Mouse (Mus musculus) liver, adult (tissue): Measurements from ENCODE around the gene Akap13.
A peak's percentile ranks its signal among the peaks of the same experiment; 100 is the strongest.

ENCODE experiments used
- GATA4 ChIP-seq: IDR thresholded peaks from 2 replicates; pipeline ENCODE4 v1.6.1; 2014; ENCODE audit warnings: mild to moderate bottlenecking, low read length; ENCODE audit not compliant: insufficient replicate concordance

Gene Akap13

GRCm38 (mm10) chr7:75524789-75525569 lies 69.6 kb downstream of the Akap13 start:
- TF ChIP-seq GATA4 = no peak

GRCm38 (mm10) chr7:75525716-75526401 lies 70.5 kb downstream of the Akap13 start:
- no peak for TF ChIP-seq GATA4

- no peak for TF ChIP-seq GATA4
These were observed 73.4 kb downstream of the Akap13 start for GRCm38 (mm10) chr7:75528751-75529150.

GRCm38 (mm10) chr7:75529857-75530437 lies 74.6 kb downstream of the Akap13 start:
- TF ChIP-seq GATA4 = no peak

- no peak for TF ChIP-seq GATA4
These were observed 75.3 kb downstream of the Akap13 start for GRCm38 (mm10) chr7:75530642-75531041.

GRCm38 (mm10) chr7:75533079-75533478 lies 77.7 kb downstream of the Akap13 start:
- TF ChIP-seq GATA4 = no peak

GRCm38 (mm10) chr7:75536298-75536697 lies 81.0 kb downstream of the Akap13 start:
- no peak for TF ChIP-seq GATA4

- TF ChIP-seq GATA4 = no peak
These were observed 82.2 kb downstream of the Akap13 start for GRCm38 (mm10) chr7:75537567-75537966.

- TF ChIP-seq GATA4 = no peak
These were observed 83.2 kb downstream of the Akap13 start for GRCm38 (mm10) chr7:75538513-75538912.

- TF ChIP-seq GATA4 = no peak
These were observed 83.8 kb downstream of the Akap13 start for GRCm38 (mm10) chr7:75539168-75539567.

GRCm38 (mm10) chr7:75549856-75550255 lies 94.5 kb downstream of the Akap13 start:
- no peak for TF ChIP-seq GATA4

- no peak for TF ChIP-seq GATA4
These were observed 95.5 kb downstream of the Akap13 start for GRCm38 (mm10) chr7:75550791-75551336.

- no peak for TF ChIP-seq GATA4
These were observed 97.8 kb downstream of the Akap13 start for GRCm38 (mm10) chr7:75553002-75553666.

- TF ChIP-seq GATA4 = no peak
These were observed 98.3 kb downstream of the Akap13 start for GRCm38 (mm10) chr7:75553667-75554045.

GRCm38 (mm10) chr7:75554065-75554464 lies 98.7 kb downstream of the Akap13 start:
- TF ChIP-seq GATA4 = peak; percentile 14; the same call in 1 of the 2 replicates

GRCm38 (mm10) chr7:75555940-75556339 lies 100.6 kb downstream of the Akap13 start:
- no peak for TF ChIP-seq GATA4

- no peak for TF ChIP-seq GATA4
These were observed 102.9 kb downstream of the Akap13 start for GRCm38 (mm10) chr7:75558225-75558624.
